Mouse (Mus musculus) kidney, embryonic 16.5 days (tissue): ENCODE measurements at regions not wholly inside any gene's neighbourhood (a gene's known extent, or its start where the extent isn't known, plus 50 kb on each side); places are given as distances from the start of the nearest gene placed in this dataset.

Experiments used
- ATAC-seq: fragments of 200-750 bp; cut with Nextera tagmentation; 2 replicates; pipeline ENCODE4 v1.8.0; 2017; ENCODE audit warnings: moderate TSS enrichment; ENCODE audit not compliant: low FRiP score, low TSS enrichment
- H3K27ac ChIP-seq: fragments of 300-500 bp; sonication (generic); 2 replicates; pipeline ENCODE4 v1.5.1; 2014; ENCODE audit warnings: low read length
- H3K27me3 ChIP-seq: fragments of 300-500 bp; sonication (generic); 2 replicates; pipeline ENCODE4 v1.6.1; 2014; ENCODE audit warnings: low read length, control low read depth, mixed read lengths; ENCODE audit not compliant: insufficient read depth
- H3K36me3 ChIP-seq: fragments of 300-500 bp; sonication (generic); 2 replicates; pipeline ENCODE4 v1.6.1; 2014; ENCODE audit warnings: low read length, control low read depth, mixed read lengths; ENCODE audit not compliant: insufficient read depth
- H3K4me1 ChIP-seq: fragments of 300-500 bp; sonication (generic); 2 replicates; pipeline ENCODE4 v1.6.1; 2014; ENCODE audit warnings: low read length, control low read depth, mixed read lengths; ENCODE audit not compliant: insufficient read depth
- H3K4me2 ChIP-seq: fragments of 300-500 bp; sonication (generic); replicated peaks from 2 replicates; pipeline ENCODE4 v1.6.1; 2014; ENCODE audit warnings: low read depth, low read length
- H3K4me3 ChIP-seq: fragments of 300-500 bp; sonication (generic); 2 replicates; pipeline ENCODE4 v1.5.1; 2014; ENCODE audit warnings: mild to moderate bottlenecking, low read length
- H3K9ac ChIP-seq: fragments of 300-500 bp; sonication (generic); replicated peaks from 2 replicates; pipeline ENCODE4 v1.6.1; 2014; ENCODE audit warnings: low read length
- H3K9me3 ChIP-seq: fragments of 300-500 bp; sonication (generic); 2 replicates; pipeline ENCODE4 v1.6.1; 2016; ENCODE audit warnings: low read length, control low read depth
- WGBS: fragments of 180-500 bp; shearing (Covaris S2); extraction: QIAGEN DNeasy Blood & Tissue Kit; methylation state at CpG from one replicate; pipeline ENCODE4 v1.1.7; 2014; 5-methylcytosine and 5-hydroxymethylcytosine counted together

- Histone ChIP-seq H3K9me3 (no peaks in the 10 kb centered on the region), H3K4me1 (no peaks in the 10 kb centered on the region), H3K27ac (no peak overlapping the region), H3K36me3 (no peaks in the 10 kb centered on the region), H3K4me2 (no peak overlapping the region), H3K4me3 (no peak overlapping the region), H3K27me3 (no peaks in the 10 kb centered on the region), H3K9ac (no peak overlapping the region)
- no peak for ATAC-seq
- 82% methylated on average over 9 of the region's 9 CpGs for WGBS
Observed at GRCm38 (mm10) chr16:76097808-76098207, 75.7 kb upstream of the Samsn1 start.

DNA sequence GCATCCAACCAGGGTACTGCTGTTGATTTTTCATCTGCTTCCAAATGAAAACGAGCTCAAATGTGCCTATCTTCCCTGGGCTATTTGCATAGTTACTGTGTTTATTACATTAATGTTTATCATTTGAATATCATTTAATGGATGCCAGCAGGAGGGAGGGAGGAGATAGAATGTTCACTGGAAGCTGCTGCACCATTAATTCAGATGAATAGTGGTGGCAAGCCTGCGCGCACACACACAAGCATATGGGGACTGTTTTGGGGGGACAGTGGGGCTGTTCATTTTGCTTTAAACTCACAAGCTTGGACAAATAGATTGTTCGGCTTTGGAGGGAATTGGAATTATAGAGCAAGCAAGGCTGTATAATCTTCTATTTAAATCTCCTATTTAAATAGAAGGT lies 74.3 kb upstream of the Samsn1 start:
- Histone ChIP-seq H3K4me1 (no peaks in the 10 kb centered on the region), H3K27ac (no peak overlapping the region), H3K4me2 (no peak overlapping the region), H3K27me3 (no peaks in the 10 kb centered on the region), H3K9me3 (no peaks in the 10 kb centered on the region), H3K36me3 (no peaks in the 10 kb centered on the region), H3K4me3 (no peak overlapping the region), H3K9ac (no peak overlapping the region)
- ATAC-seq: no peak
- 87% methylated on average over 4 of the region's 4 CpGs for WGBS

DNA sequence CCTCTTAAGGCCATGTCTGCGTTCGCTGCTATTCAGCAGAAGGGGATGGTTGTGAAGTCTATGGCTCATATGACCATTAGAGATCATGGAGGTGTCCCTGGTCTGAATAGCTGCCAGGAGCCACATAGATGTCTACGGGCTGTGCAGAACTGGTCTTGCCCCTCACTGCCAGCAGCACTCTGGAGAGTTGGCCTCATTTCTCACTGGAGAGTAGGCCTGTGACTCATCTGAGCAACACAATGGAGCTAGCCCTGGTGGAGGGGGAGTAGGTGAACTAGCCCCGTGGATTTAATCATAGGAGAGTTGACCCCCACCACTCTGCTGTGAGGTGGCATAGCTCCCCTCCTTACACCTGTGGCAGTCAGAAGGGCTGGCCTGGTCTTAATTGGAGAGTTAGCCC lies 63.3 kb upstream of the Samsn1 start:
- Histone ChIP-seq H3K36me3 (no peaks in the 10 kb centered on the region), H3K9me3 (0 out of 2 replicates have a peak, but pooled peaks cover 3% of the 10 kb centered on the region), H3K27me3 (no peaks in the 10 kb centered on the region), H3K4me1 (no peaks in the 10 kb centered on the region), H3K27ac (no peak overlapping the region), H3K4me2 (no peak overlapping the region), H3K4me3 (no peak overlapping the region), H3K9ac (no peak overlapping the region)
- no peak; the same call in 1 of the 2 replicates for ATAC-seq
- WGBS: 88% methylated on average over 4 of the region's 4 CpGs

- Histone ChIP-seq H3K36me3 (no peaks in the 10 kb centered on the region), H3K9me3 (0 out of 2 replicates have a peak, but pooled peaks cover 3% of the 10 kb centered on the region), H3K9ac (no peak overlapping the region), H3K4me3 (no peak overlapping the region), H3K4me2 (no peak overlapping the region), H3K27me3 (no peaks in the 10 kb centered on the region), H3K4me1 (no peaks in the 10 kb centered on the region), H3K27ac (no peak overlapping the region)
- no peak for ATAC-seq
- whole genome bisulfite sequencing: 77% methylated on average over 4 of the region's 4 CpGs
Observed at GRCm38 (mm10) chr16:76082465-76082864, 60.4 kb upstream of the Samsn1 start.

DNA sequence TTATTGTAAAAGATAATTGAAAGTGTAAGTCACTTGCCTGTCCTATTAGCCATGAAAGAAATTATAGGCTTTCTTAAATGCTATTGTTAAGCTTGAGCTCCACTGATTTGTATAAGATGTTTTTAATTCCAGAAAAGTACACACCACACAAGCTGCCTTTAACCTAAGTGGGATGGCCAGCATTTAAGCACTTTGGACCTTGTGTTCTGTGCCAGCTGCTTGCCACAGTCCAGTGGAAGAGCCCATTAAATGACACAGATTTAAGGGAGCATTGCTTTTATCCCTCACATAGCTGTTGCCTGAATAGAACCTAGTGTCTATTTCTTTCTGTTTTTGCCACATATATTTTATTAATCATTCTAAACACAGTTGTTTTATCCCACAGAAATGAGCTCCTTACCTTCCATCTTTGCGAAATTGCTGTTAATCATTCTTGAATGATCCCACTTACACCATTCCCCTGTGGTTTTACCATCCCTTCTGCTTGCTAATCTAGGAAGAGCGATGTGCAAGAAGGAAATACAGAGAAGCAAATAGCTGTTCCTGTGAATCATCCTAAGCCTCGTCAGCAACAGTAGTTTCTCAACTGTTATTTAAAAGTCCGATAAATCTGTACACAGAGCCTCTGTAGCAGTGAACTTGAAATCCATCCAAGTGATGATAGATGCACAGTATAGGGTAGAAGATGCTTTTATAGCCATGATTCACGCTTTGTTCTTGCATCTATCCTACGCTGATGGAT lies 57.9 kb upstream of the Samsn1 start:
- no peaks in the 10 kb centered on the region for H3K4me1 ChIP-seq
- H3K36me3 ChIP-seq: no peaks in the 10 kb centered on the region
- WGBS: 85% methylated on average over 6 of the region's 6 CpGs
- no peaks in the 10 kb centered on the region for H3K27me3 ChIP-seq
- ATAC-seq: no peak
- no peak overlapping the region for H3K27ac ChIP-seq
- H3K9me3 ChIP-seq: 0 out of 2 replicates have a peak, but pooled peaks cover 3% of the 10 kb centered on the region
- H3K4me2 ChIP-seq: no peak overlapping the region
- H3K9ac ChIP-seq: no peak overlapping the region
- H3K4me3 ChIP-seq: no peak overlapping the region

DNA sequence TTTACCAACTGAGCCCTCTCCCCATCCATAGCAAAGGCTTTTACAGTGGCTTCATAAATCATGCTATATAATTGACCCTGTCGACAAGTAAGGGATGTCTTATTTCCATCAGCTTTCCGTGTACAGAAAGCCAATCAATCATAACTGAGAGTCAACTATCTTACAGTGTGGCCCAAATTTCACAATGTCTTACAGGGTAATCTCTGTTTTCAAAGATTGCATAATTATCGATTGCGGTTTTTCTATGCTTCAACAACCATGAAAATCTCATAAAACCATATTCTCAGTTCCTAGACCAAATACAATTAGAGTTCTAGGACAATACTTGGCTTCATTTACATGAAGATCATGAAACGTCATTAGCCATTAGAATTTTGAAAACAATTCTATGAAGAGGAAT lies 56.1 kb upstream of the Samsn1 start:
- H3K9ac ChIP-seq: no peak overlapping the region
- no peak overlapping the region for H3K4me2 ChIP-seq
- 0 out of 2 replicates have a peak, but pooled peaks cover 3% of the 10 kb centered on the region for H3K9me3 ChIP-seq
- ATAC-seq: no peak
- H3K4me1 ChIP-seq: no peaks in the 10 kb centered on the region
- no peak overlapping the region for H3K27ac ChIP-seq
- H3K36me3 ChIP-seq: no peaks in the 10 kb centered on the region
- no peak overlapping the region for H3K4me3 ChIP-seq
- H3K27me3 ChIP-seq: no peaks in the 10 kb centered on the region
- WGBS: 77% methylated on average over 5 of the region's 5 CpGs

DNA sequence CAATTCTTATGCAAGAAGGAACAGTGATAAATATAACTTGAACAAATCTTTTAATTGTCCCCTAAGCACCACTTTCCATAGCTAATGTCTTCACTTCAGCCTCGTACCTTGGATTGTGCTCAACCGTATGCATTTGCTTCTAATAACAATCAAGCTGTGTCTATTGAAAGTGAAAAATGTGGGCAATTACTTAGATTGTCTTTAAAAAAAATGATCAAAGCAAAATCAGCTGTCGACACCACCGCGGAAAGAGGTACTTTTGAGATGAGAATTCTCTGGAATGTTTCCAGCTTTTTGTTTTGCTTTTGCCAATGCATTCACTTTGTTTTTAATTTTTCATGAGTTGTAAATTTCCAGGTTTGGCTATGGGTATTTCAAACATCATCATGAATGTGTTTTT lies 54.1 kb upstream of the Samsn1 start:
- H3K36me3 ChIP-seq: no peaks in the 10 kb centered on the region
- H3K9me3 ChIP-seq: 0 out of 2 replicates have a peak, but pooled peaks cover 3% of the 10 kb centered on the region
- 81% methylated on average over 5 of the region's 5 CpGs for WGBS
- no peaks in the 10 kb centered on the region for H3K27me3 ChIP-seq
- H3K27ac ChIP-seq: no peak overlapping the region
- H3K4me2 ChIP-seq: no peak overlapping the region
- no peak overlapping the region for H3K4me3 ChIP-seq
- no peaks in the 10 kb centered on the region for H3K4me1 ChIP-seq
- no peak for ATAC-seq
- H3K9ac ChIP-seq: no peak overlapping the region
